Mouse (Mus musculus): ENCODE data around the gene Trappc10. TPM values are rescaled to one million over a fixed set of nuclear protein-coding genes. Genes with fewer than 3 reads are reported as not detected.
A peak's percentile ranks its signal among the peaks of the same experiment; 100 is the strongest.

Gene Trappc10
- polyA plus RNA-seq, 1 experiment from 2014 or later, result 15.6 TPM

- no peak overlapping the region for H3K27ac ChIP-seq
- H3K27me3 ChIP-seq, result no peaks in the 10 kb centered on the region
- H3K9ac ChIP-seq, result no peak overlapping the region
- no peak overlapping the region for H3K4me2 ChIP-seq
- no peaks in the 10 kb centered on the region for H3K9me3 ChIP-seq
- H3K36me3 ChIP-seq, result peaks cover 83% of the 10 kb centered on the region
- no peak overlapping the region for H3K4me3 ChIP-seq
- ATAC-seq (ENCODE audit: insufficient number of reproducible peaks, low FRiP score, low TSS enrichment, low read depth), result no peak
- WGBS, result 80% methylated on average over 9 of the region's 9 CpGs
- no peaks in the 10 kb centered on the region for H3K4me1 ChIP-seq
Observed at GRCm38 (mm10) chr10:78280486-78280885, 36.0 kb upstream of the Trappc10 start.

- Histone ChIP-seq H3K4me2 (no peak overlapping the region), H3K9ac (no peak overlapping the region), H3K36me3 (peaks cover 79% of the 10 kb centered on the region), H3K27ac (no peak overlapping the region), H3K27me3 (no peaks in the 10 kb centered on the region), H3K4me1 (no peaks in the 10 kb centered on the region), H3K4me3 (no peak overlapping the region), H3K9me3 (no peaks in the 10 kb centered on the region)
- WGBS, result 49% methylated on average over 8 of the region's 8 CpGs
- ATAC-seq (ENCODE audit: insufficient number of reproducible peaks, low FRiP score, low TSS enrichment, low read depth), result 0 out of 2 replicates have a peak, but pooled peaks have one; percentile 26
Observed at GRCm38 (mm10) chr10:78279210-78279609, 34.8 kb upstream of the Trappc10 start.

DNA sequence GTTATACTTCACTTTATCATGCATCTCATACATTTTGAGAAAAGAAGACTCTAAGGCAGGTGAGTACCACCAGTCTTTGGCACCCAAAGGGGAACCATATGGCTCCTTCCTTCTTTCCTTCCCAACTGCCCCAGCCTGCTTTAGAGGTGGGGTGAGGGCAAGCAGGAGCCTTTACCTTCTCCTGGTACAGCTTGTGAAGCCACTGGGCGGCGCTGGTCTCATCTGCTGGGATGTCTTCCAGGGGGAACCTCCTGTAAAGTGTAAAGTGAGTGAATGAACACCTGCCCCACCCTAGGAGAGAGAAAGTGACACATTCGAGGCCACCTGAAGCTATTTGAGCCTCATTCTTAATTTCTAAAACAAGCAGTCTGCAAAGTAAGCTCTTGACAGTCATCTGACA, 33.4 kb upstream of the Trappc10 start:
- Histone ChIP-seq H3K4me2 (no peak overlapping the region), H3K36me3 (peaks cover 78% of the 10 kb centered on the region)

GRCm38 (mm10) chr10:78276242-78276641, 31.8 kb upstream of the Trappc10 start:
- H3K4me1 ChIP-seq, result 0 out of 2 replicates have a peak, but pooled peaks cover 4% of the 10 kb centered on the region

More for the DNA sequence above, 33.4 kb upstream of the Trappc10 start:
- Histone ChIP-seq H3K27ac (no peak overlapping the region), H3K4me3 (no peak overlapping the region), H3K9ac (no peak overlapping the region), H3K4me1 (no peaks in the 10 kb centered on the region), H3K27me3 (no peaks in the 10 kb centered on the region), H3K9me3 (no peaks in the 10 kb centered on the region)
- no peak for ATAC-seq (ENCODE audit: insufficient number of reproducible peaks, low FRiP score, low TSS enrichment, low read depth)
- 70% methylated on average over 3 of the region's 3 CpGs for WGBS

GRCm38 (mm10) chr10:78272932-78273331, 28.5 kb upstream of the Trappc10 start:
- H3K4me3 ChIP-seq, result no peak overlapping the region
- no peaks in the 10 kb centered on the region for H3K9me3 ChIP-seq
- H3K4me1 ChIP-seq, result 0 out of 2 replicates have a peak, but pooled peaks cover 4% of the 10 kb centered on the region
- no peaks in the 10 kb centered on the region for H3K27me3 ChIP-seq
- no peak overlapping the region for H3K9ac ChIP-seq
- H3K36me3 ChIP-seq, result peaks cover 66% of the 10 kb centered on the region
- 38% methylated on average over 9 of the region's 9 CpGs for WGBS
- no peak overlapping the region for H3K27ac ChIP-seq
- H3K4me2 ChIP-seq, result no peak overlapping the region
- ATAC-seq (ENCODE audit: insufficient number of reproducible peaks, low FRiP score, low TSS enrichment, low read depth), result no peak

More at GRCm38 (mm10) chr10:78276242-78276641, 31.8 kb upstream of the Trappc10 start:
- H3K27me3 ChIP-seq, result no peaks in the 10 kb centered on the region
- no peak overlapping the region for H3K4me2 ChIP-seq
- WGBS, result 85% methylated on average over 4 of the region's 4 CpGs
- H3K9me3 ChIP-seq, result no peaks in the 10 kb centered on the region
- ATAC-seq (ENCODE audit: insufficient number of reproducible peaks, low FRiP score, low TSS enrichment, low read depth), result no peak
- no peak overlapping the region for H3K27ac ChIP-seq
- H3K4me3 ChIP-seq, result no peak overlapping the region
- H3K9ac ChIP-seq, result no peak overlapping the region
- peaks cover 77% of the 10 kb centered on the region for H3K36me3 ChIP-seq

DNA sequence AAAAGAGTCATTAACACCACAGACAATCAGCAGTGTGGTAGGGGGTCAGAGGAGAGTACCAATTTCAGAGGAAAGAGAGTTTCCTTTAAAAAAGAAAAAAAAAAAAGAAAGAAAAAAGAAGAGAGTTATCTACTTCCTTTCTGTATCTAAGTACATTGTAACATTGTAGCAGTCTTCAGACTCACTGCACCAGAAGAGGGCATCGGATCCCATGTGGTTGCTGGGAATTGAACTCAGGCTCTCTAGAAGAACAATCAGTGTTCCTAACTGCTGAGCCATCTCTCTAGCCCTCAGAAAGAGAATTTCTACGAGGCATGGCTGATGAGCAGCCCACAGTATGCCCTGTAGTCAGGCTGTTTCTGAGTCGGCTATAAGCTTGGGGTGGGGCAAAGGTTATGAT, 21.4 kb upstream of the Trappc10 start:
- no peak overlapping the region for H3K27ac ChIP-seq
- H3K4me2 ChIP-seq, result no peak overlapping the region
- WGBS, result 66% methylated on average over 3 of the region's 3 CpGs
- H3K9ac ChIP-seq, result no peak overlapping the region
- H3K27me3 ChIP-seq, result no peaks in the 10 kb centered on the region
- peaks cover 9% of the 10 kb centered on the region; the same call in 1 of the 2 replicates for H3K36me3 ChIP-seq
- no peaks in the 10 kb centered on the region for H3K4me1 ChIP-seq
- H3K4me3 ChIP-seq, result no peak overlapping the region
- no peaks in the 10 kb centered on the region for H3K9me3 ChIP-seq
- ATAC-seq (ENCODE audit: insufficient number of reproducible peaks, low FRiP score, low TSS enrichment, low read depth), result no peak

DNA sequence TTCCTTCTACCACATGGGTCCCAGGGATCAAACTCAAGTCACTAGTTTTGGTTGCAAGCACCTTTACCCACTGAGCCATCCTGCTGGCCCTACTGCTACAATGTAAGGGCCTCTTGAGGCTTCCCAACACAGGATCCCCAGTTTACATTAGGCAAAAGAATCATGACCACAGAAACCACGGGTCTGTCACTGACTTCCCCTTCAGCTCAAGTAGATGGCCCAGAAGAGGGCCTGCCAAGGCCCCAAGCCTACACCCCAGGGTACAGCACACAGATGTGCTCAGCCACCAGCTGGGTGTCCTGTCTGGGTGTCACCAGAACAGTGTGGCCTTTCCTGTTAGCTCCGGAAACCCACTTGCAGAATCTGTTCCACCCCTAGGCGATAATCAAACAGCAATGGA, 20.3 kb upstream of the Trappc10 start:
- H3K9me3 ChIP-seq, result no peaks in the 10 kb centered on the region
- no peak overlapping the region for H3K4me3 ChIP-seq
- no peaks in the 10 kb centered on the region for H3K36me3 ChIP-seq
- H3K4me1 ChIP-seq, result no peaks in the 10 kb centered on the region
- no peak overlapping the region for H3K27ac ChIP-seq
- no peaks in the 10 kb centered on the region for H3K27me3 ChIP-seq
- no peak for ATAC-seq (ENCODE audit: insufficient number of reproducible peaks, low FRiP score, low TSS enrichment, low read depth)
- H3K4me2 ChIP-seq, result no peak overlapping the region
- 83% methylated on average over 3 of the region's 3 CpGs for WGBS
- H3K9ac ChIP-seq, result no peak overlapping the region

- H3K9ac ChIP-seq, result no peak overlapping the region
- no peak overlapping the region for H3K4me2 ChIP-seq
- no peak overlapping the region for H3K4me3 ChIP-seq
- no peaks in the 10 kb centered on the region for H3K36me3 ChIP-seq
- WGBS, result 64% methylated on average over 7 of the region's 7 CpGs
- H3K27me3 ChIP-seq, result no peaks in the 10 kb centered on the region
- no peak overlapping the region for H3K27ac ChIP-seq
- peak; percentile 22; the same call in 1 of the 2 replicates for ATAC-seq (ENCODE audit: insufficient number of reproducible peaks, low FRiP score, low TSS enrichment, low read depth)
- no peaks in the 10 kb centered on the region for H3K4me1 ChIP-seq
- no peaks in the 10 kb centered on the region for H3K9me3 ChIP-seq
Observed at GRCm38 (mm10) chr10:78260916-78261650, 16.6 kb upstream of the Trappc10 start.

DNA sequence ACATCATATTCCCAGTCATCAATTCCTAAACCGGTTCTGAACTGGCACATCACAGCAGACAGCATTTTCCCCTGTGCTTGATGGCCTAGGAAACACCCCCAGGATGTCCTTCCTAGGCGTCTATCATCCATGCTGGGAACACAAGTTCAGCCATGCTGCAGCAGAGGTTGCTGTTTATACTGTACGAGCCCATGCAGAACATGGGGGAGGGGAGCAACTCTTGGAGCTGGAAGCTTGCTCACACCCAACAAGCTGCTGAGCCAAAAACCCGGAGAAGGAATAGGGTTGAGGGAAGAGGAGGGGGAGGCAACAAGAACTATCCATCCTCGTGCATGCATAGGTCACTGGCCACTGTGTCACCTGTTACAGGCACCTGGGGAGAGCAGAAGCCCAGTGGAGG, 15.9 kb upstream of the Trappc10 start:
- Histone ChIP-seq H3K9me3 (no peaks in the 10 kb centered on the region), H3K27ac (no peak overlapping the region), H3K9ac (no peak overlapping the region), H3K4me1 (no peaks in the 10 kb centered on the region), H3K4me3 (no peak overlapping the region), H3K4me2 (no peak overlapping the region), H3K36me3 (no peaks in the 10 kb centered on the region), H3K27me3 (no peaks in the 10 kb centered on the region)
- WGBS, result 18% methylated on average over 5 of the region's 5 CpGs
- 0 out of 2 replicates have a peak, but pooled peaks have one; percentile 46 for ATAC-seq (ENCODE audit: insufficient number of reproducible peaks, low FRiP score, low TSS enrichment, low read depth)

DNA sequence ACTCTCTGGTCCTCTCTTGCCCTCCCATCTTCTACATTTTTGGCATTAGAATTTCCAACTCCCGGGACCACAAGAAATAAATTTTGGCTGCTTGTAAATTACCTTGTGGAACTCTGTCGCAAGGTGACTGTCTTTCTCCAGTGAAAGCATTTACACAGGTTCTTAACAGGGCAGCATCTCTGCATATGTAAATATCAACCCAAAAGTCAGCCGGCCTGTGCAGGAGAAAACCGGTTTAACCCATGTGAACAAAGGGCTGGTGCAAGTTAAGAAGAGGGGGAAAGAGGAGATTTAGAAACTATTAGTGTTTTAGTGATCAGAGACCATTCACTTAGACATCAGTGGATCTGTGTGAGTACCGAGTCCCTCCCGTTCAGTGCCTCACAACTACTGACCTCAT, 15.3 kb upstream of the Trappc10 start:
- ATAC-seq (ENCODE audit: insufficient number of reproducible peaks, low FRiP score, low TSS enrichment, low read depth), result no peak
- H3K4me3 ChIP-seq, result no peak overlapping the region
- 42% methylated on average over 6 of the region's 6 CpGs for WGBS

GRCm38 (mm10) chr10:78259230-78259629, 14.8 kb upstream of the Trappc10 start:
- H3K4me2 ChIP-seq, result no peak overlapping the region
- no peak overlapping the region for H3K27ac ChIP-seq
- no peaks in the 10 kb centered on the region for H3K9me3 ChIP-seq
- ATAC-seq (ENCODE audit: insufficient number of reproducible peaks, low FRiP score, low TSS enrichment, low read depth), result no peak
- no peaks in the 10 kb centered on the region for H3K4me1 ChIP-seq
- H3K9ac ChIP-seq, result no peak overlapping the region
- no peaks in the 10 kb centered on the region for H3K27me3 ChIP-seq
- WGBS, result 70% methylated on average over 5 of the region's 5 CpGs
- no peaks in the 10 kb centered on the region for H3K36me3 ChIP-seq
- H3K4me3 ChIP-seq, result no peak overlapping the region

More for the DNA sequence above, 15.3 kb upstream of the Trappc10 start:
- Histone ChIP-seq H3K27ac (no peak overlapping the region), H3K9ac (no peak overlapping the region), H3K27me3 (no peaks in the 10 kb centered on the region), H3K36me3 (no peaks in the 10 kb centered on the region), H3K4me2 (no peak overlapping the region), H3K4me1 (no peaks in the 10 kb centered on the region), H3K9me3 (no peaks in the 10 kb centered on the region)

DNA sequence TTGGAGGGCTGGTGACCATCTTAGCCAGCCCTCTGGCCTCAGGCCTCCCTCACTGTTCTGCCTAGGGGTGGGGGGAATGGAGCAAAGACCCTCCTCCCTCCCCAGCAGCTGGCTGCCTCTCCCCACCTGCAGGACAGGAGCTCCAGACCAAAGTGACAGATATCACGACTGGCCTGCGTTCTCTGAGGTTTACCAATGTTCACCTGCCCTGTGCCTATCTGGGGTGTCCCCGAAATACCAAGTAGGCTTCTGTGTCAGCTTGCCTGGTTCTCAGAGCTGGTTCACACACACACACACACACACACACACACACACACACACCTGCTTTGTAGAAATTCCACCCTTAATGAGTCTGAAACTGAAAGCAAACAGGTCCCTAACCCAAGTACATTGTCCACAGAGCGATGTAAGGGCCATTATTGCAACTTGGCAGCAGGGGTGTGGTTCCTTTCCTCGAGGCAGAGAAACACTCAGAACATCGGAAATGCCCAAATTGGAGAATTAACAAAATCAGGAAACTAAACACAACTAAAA, 13.8 kb upstream of the Trappc10 start:
- ATAC-seq (ENCODE audit: insufficient number of reproducible peaks, low FRiP score, low TSS enrichment, low read depth), result no peak
- WGBS, result 75% methylated on average over 6 of the region's 6 CpGs
- no peaks in the 10 kb centered on the region for H3K4me1 ChIP-seq

More for the DNA sequence above, 13.8 kb upstream of the Trappc10 start:
- no peak overlapping the region for H3K4me2 ChIP-seq
- H3K27ac ChIP-seq, result no peak overlapping the region
- H3K27me3 ChIP-seq, result no peaks in the 10 kb centered on the region
- no peak overlapping the region for H3K9ac ChIP-seq
- no peaks in the 10 kb centered on the region for H3K36me3 ChIP-seq
- no peaks in the 10 kb centered on the region for H3K9me3 ChIP-seq
- H3K4me3 ChIP-seq, result no peak overlapping the region
